Mouse (Mus musculus): ENCODE results near the gene Amh.

DNA sequence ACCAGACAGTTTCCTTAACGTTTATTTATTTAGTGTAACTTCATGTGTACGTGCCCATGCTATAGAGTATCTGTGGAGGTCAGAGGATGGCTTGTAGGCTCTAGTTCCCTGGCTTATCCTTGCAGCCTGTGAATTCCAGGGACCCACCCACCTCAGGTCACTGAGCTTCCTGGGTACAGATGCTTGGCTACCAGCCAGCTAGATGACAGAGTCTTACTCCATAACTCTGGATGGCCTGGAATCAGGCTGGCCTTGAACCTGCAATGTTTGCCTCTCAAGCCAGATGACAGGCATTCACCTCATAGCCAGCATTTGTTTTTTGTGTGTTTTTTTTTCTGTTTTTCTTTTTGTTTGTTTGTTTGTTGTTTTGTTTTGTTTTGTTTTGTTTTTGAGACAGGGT, 12.1 kb downstream of the Amh start:
- TF ChIP-seq GATA1 (IDR thresholded peaks at IDR 0.05; ENCODE audit: low read length) = no peak
- TF ChIP-seq TAL1 (IDR thresholded peaks at IDR 0.05; ENCODE audit: low read length) = no peak

Measured in erythroblast, embryonic 14.5 days (primary cell).